Mouse (Mus musculus) olfactory bulb, adult 2 months (tissue): ENCODE data around the gene Vax1. TPM values are rescaled to one million over a fixed set of nuclear protein-coding genes. Genes with fewer than 3 reads are reported as not detected.

Experiments used
- H3K27ac ChIP-seq: fragments of 200-500 bp; 2 replicates; pipeline ENCODE4 v1.5.1; 2012; ENCODE audit warnings: low read depth, low read length; ENCODE audit not compliant: insufficient read depth
- H3K4me1 ChIP-seq: fragments of 200-500 bp; 2 replicates; pipeline ENCODE4 v1.6.1; 2012; ENCODE audit warnings: low read length; ENCODE audit not compliant: control insufficient read depth, insufficient read depth
- H3K4me3 ChIP-seq: fragments of 200-500 bp; 2 replicates; pipeline ENCODE4 v1.5.1; 2012; ENCODE audit warnings: mild to moderate bottlenecking, low read depth, low read length, moderate library complexity; ENCODE audit not compliant: insufficient read depth
- CTCF ChIP-seq: fragments of 200-500 bp; IDR thresholded peaks from 2 replicates; pipeline ENCODE4 v1.5.1; 2012; ENCODE audit warnings: low read depth, mild to moderate bottlenecking, low read length, moderate library complexity; ENCODE audit not compliant: insufficient read depth
- POLR2A ChIP-seq: fragments of 200-500 bp; IDR thresholded peaks from 2 replicates; pipeline ENCODE4 v1.6.1; 2012; ENCODE audit warnings: mild to moderate bottlenecking, low read depth, low read length, moderate library complexity; ENCODE audit not compliant: insufficient read depth
- WGBS: fragments of 180-500 bp; shearing (Covaris S2); methylation state at CpG from one replicate; pipeline ENCODE4 v1.1.7; 2018; 5-methylcytosine and 5-hydroxymethylcytosine counted together
- polyA plus RNA-seq: library from polyadenylated mRNA; stranded (reverse); fragments of >200 nt; gene quantifications from 2 replicates; pipeline ENCODE4 v1.2.4, GENCODE M21; 2012; ENCODE audit warnings: low replicate concordance; ENCODE audit not compliant: missing spikeins, insufficient read depth, insufficient read length

The Vax1 gene
- polyA plus RNA-seq, 1 experiment = not detected

DNA sequence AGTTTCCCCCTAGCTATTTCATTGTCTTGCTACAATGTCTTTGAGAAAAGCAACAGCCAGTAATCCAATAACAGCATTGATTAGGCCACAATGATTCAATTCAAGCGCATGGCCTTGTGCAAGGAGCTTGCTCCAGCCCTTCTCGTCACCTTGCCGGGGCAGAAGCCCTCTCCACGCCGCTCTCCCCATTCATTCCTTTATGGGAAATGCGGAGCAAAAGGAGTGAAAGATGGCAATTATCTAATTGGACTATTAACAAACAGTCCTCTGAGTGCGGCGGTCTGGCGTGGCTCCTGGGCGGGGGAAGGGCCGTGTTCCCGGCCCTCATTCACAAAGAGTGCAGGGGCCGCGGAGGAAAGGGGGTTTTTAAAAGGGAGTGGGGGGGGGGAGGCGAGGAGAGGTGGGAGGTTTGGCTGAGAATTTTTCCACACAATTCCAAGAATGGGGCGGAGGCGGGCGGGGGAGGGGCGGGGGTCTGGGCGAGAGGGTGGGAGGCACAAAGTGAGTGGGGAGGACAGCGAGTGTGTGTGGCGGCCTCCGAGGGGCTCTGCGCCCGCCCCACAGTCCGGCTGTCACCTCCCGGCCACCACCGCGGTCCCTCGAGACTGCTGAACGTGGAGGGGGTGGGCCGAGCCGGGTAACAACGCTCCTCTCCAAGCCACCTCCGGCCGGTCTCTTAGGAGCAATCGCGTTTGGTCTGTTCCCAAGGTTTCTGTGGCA, 1.5 kb upstream of the Vax1 start:
- 8% methylated on average over 31 of the region's 38 CpGs for WGBS
- Histone ChIP-seq H3K4me1 (peaks cover 26% of the 10 kb centered on the region), H3K4me3 (no peak overlapping the region; the same call in 1 of the 2 replicates), H3K27ac (no peak overlapping the region)
- no peak for TF ChIP-seq CTCF
- no peak for TF ChIP-seq POLR2A

- Histone ChIP-seq H3K4me1 (peaks cover 30% of the 10 kb centered on the region), H3K4me3 (no peak overlapping the region; the same call in 1 of the 2 replicates), H3K27ac (no peak overlapping the region)
- TF ChIP-seq CTCF = no peak
- TF ChIP-seq POLR2A = no peak
- 3% methylated on average over 6 of the region's 6 CpGs for WGBS
Observed at GRCm38 (mm10) chr19:59170766-59171095, 875 bp upstream of the Vax1 start.

DNA sequence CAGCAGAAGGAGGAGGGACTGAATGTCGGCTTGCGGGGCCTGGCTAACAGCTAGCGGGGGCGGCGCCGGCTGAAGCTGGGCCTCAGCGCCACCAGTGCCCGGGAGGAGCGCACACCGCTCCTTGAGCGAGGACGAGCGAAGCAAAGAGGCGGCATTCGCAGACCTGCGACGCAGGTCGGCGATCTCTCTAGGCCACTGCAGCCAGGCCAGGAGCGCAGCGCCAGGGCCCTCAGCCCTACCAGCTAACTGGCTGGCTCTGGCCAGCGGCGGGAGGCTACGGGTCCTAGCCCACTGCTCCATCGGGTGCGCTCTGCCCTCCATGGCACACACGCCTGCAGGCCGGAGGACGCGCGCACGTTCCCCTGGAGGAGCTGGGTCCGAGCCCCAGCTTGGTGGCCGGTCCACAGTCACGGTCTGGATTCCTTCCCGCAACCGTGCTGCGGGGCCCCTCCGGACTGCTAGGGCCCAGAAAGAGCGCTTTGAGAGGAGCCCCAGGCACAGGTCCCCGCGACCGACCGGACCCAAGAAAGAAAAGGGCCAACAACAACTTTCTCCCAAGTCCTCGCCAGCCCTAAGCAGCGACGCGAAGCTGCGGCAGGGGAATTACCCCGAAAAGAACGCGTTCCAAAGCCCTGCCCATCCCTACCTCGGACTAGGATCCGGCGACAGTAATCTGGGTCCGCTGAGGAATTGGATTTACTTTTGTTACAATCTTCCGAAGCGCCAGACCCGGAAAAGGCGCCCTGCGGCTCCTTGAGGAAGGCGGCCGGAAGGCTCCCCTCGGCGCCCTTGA, 517 bp downstream of the Vax1 start:
- no peak for TF ChIP-seq CTCF
- no peak for TF ChIP-seq POLR2A
- Histone ChIP-seq H3K4me1 (peaks cover 30% of the 10 kb centered on the region), H3K4me3 (peak overlapping the region; percentile 36), H3K27ac (no peak overlapping the region)
- WGBS = 3% methylated on average over 65 of the region's 65 CpGs

DNA sequence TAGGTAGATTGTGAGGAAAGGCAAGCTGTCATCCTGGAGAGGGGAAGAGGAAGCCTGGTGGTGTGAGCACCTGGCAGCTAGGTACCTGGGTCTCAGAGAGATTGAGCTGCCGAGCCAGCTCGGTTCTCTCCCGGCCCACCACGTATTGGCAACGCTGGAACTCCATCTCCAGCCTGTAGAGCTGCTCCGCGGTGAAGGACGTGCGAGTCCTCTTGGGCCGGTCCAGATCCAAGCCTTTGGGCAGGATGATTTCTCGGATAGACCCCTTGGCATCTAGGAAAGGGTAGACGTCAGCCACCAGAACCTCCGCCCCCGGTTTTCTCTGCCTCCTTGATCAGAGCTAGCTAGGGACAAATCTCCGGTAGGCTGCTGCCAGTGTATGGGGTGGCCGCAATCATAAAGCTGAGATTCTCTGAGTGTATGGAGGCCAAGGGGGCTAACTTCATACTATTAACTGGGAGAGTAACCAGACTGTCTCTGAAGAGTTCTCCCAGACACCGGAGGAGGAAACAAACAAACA, 1.4 kb downstream of the Vax1 start:
- H3K27ac ChIP-seq = 0 out of 2 replicates have a peak overlapping the region, but pooled peaks have one; percentile 6
- peak overlapping the region; percentile 25 for H3K4me3 ChIP-seq
- TF ChIP-seq POLR2A (no peak), CTCF (no peak)
- 48% methylated on average over 17 of the region's 17 CpGs for WGBS
- peaks cover 30% of the 10 kb centered on the region for H3K4me1 ChIP-seq

DNA sequence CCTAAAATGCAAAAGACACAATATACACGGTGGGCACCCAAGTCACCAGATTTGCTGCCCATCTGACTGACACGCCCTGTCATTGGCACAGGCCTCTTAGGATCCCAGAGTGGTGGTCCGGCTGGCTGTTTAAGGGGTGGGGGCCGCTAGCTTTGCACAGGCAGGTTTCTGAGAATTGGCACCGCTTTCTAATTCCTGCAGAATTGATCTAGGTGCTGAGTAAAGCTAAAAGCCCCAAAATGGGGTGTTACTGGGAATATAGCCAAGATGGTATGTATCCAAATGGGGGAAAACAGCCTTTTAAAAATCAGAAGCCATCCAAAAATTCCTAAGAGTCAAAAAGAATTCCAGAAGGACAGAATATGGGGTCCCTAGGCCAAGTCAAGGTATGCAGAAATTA, 2.0 kb downstream of the Vax1 start:
- H3K4me3 ChIP-seq = no peak overlapping the region
- peaks cover 30% of the 10 kb centered on the region for H3K4me1 ChIP-seq
- WGBS = 76% methylated on average over 5 of the region's 5 CpGs
- 0 out of 2 replicates have a peak overlapping the region, but pooled peaks have one; percentile 6 for H3K27ac ChIP-seq
- TF ChIP-seq CTCF = no peak
- no peak for TF ChIP-seq POLR2A

DNA sequence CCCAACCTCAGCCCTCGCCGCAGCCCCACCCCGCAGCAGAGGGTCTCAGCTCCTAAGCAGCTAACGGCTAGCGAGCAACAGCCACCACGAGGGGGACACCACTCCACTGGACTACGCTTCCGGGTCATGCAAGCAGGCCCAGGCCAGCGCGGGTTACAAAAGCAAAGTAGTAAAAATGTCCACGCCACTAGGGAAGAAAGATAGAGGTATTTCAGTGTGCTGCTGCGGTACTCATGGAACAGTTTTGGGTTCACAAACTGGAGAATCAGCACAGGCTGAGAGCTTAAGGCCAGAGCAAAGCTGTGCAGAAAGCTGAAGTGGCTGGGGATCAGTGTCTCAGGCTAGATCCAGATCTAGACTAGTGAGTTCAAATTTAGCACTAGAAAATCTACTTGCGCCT, 3.0 kb downstream of the Vax1 start:
- Histone ChIP-seq H3K4me3 (peak overlapping the region; percentile 44; the same call in 1 of the 2 replicates), H3K4me1 (peaks cover 28% of the 10 kb centered on the region), H3K27ac (no peak overlapping the region)
- TF ChIP-seq POLR2A (no peak), CTCF (no peak)
- 31% methylated on average over 13 of the region's 13 CpGs for WGBS

GRCm38 (mm10) chr19:59166311-59166761, 3.5 kb downstream of the Vax1 start:
- no peak for TF ChIP-seq CTCF
- no peak for TF ChIP-seq POLR2A
- Histone ChIP-seq H3K4me3 (peak overlapping the region; percentile 44), H3K4me1 (peaks cover 24% of the 10 kb centered on the region), H3K27ac (no peak overlapping the region)
- WGBS = 2% methylated on average over 54 of the region's 55 CpGs

DNA sequence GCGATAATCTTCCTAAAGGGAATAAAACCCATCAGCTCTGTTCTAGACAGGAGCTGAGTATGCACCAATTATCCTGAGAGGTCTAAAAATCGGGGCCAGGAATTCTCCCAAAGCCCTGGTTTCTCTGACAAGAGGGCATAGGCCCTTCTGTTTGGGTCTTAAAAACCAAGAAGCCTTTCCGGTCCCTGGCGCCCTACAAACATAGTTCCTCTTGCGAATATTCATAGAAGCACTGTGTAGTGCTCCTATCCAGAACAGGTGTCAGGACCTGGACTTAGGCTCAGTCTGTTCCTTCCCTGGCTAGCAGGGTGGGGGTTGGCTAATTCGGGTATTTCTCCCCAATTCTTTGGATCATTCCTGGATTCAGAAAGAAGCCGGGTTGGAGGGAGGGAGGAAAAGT, 4.3 kb downstream of the Vax1 start:
- 41% methylated on average over 7 of the region's 7 CpGs for WGBS
- TF ChIP-seq POLR2A = no peak
- TF ChIP-seq CTCF = no peak
- no peak overlapping the region for H3K27ac ChIP-seq
- peaks cover 24% of the 10 kb centered on the region for H3K4me1 ChIP-seq
- H3K4me3 ChIP-seq = no peak overlapping the region

DNA sequence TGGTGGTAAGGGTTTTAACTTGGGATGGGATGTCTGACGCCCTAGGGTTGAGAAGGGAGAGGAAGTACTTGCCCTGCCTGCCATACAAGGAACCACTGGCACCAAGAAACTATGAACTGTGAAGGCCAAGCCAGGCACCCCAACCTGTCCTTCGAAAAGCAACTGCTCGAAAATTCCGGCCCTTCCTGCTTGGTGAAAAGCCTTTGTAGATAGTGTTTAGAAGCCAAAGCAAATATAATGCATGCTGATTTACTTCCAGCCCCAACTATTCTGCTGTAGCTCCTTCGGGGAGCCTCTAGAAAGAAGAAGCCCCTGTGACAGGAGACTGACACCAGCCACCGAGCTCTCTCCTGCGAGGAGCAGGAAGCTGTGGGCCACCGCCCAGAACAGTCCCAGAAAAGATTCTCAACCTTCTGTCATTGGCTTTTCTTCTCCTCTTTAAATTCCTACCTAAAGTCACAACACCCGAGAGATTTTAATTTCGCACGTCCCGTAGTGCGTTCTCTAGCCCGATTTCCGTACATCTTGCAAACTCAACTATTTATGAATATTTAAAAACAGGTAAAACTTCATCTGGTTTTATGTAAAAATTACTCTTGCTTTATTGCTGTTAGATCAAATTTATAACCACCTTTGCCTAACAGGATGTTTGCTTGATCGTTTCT, 4.8 kb downstream of the Vax1 start:
- 59% methylated on average over 16 of the region's 16 CpGs for WGBS
- peaks cover 22% of the 10 kb centered on the region for H3K4me1 ChIP-seq
- no peak overlapping the region for H3K27ac ChIP-seq
- TF ChIP-seq CTCF (no peak), POLR2A (no peak)
- H3K4me3 ChIP-seq = no peak overlapping the region
